In genomic region chr12:40504687-40505086, GRCm38 (mm10) we compare ENCODE assay signal across 23 mouse cellular contexts. TPM values are rescaled to one million over a fixed set of nuclear protein-coding genes. Genes with fewer than 3 reads are reported as not detected.
DNase-seq lines count a peak whose midpoint lies in the region; ATAC-seq and TF ChIP-seq lines count a peak whose summit lies in the region.
"Had no signal": no experiment of that assay in that cellular context is flagged by ENCODE, and none has a peak within 500 bp of the region (broad histone marks: within the 10 kb centered on the region; RNA-seq: fewer than 3 reads in every experiment).

No protein-coding gene starts in this region.

- no peaks in the 10 kb centered on the region for H3K9me3 ChIP-seq in kidney, postnatal 0 days (replicated peaks; ENCODE audit: low read length)
- H3K9me3 ChIP-seq in kidney, embryonic 15.5 days (replicated peaks), result no peaks in the 10 kb centered on the region
- H3K9me3 ChIP-seq in heart, embryonic 15.5 days (replicated peaks), result no peaks in the 10 kb centered on the region
- H3K9me3 ChIP-seq in forebrain, embryonic 11.5 days (ENCODE audit: control insufficient read depth, low read length), result no peaks in the 10 kb centered on the region
- H3K9me3 ChIP-seq: embryonic facial prominence, embryonic 15.5 days; G1E; hindbrain, embryonic 13.5 days; limb, embryonic 13.5 days; liver, embryonic 15.5 days; megakaryocyte, embryonic 14.5 days; neural tube, embryonic 13.5 days had no signal

- peak overlapping the region; percentile 47 for H3K4me3 ChIP-seq in gastrocnemius, adult 2 months
- H3K4me3 ChIP-seq in kidney, postnatal 0 days (replicated peaks; ENCODE audit: low read depth, low read length), result no peak overlapping the region
- no peak overlapping the region for H3K4me3 ChIP-seq in kidney, embryonic 15.5 days (replicated peaks)
- H3K4me3 ChIP-seq in heart, embryonic 15.5 days, result no peak overlapping the region
- no peak overlapping the region for H3K4me3 ChIP-seq in forebrain, embryonic 11.5 days (ENCODE audit: low read depth, low read length)
- H3K4me3 ChIP-seq: embryonic facial prominence, embryonic 15.5 days; hindbrain, embryonic 13.5 days; limb, embryonic 13.5 days; liver, embryonic 15.5 days; megakaryocyte, embryonic 14.5 days; neural tube, embryonic 13.5 days had no signal

- no peaks in the 10 kb centered on the region for H3K4me1 ChIP-seq in kidney, postnatal 0 days (replicated peaks; ENCODE audit: insufficient read depth, low read length)
- H3K4me1 ChIP-seq in kidney, embryonic 15.5 days, result peaks cover 15% of the 10 kb centered on the region
- H3K4me1 ChIP-seq in heart, embryonic 15.5 days (replicated peaks), result peaks cover 12% of the 10 kb centered on the region
- no peaks in the 10 kb centered on the region for H3K4me1 ChIP-seq in forebrain, embryonic 11.5 days (replicated peaks; ENCODE audit: control insufficient read depth, insufficient read depth, low read length)
- H3K4me1 ChIP-seq: megakaryocyte, embryonic 14.5 days had no signal

- no peak overlapping the region for H3K4me2 ChIP-seq in kidney, postnatal 0 days (ENCODE audit: low read length)
- H3K4me2 ChIP-seq in kidney, embryonic 15.5 days, result no peak overlapping the region
- H3K4me2 ChIP-seq in heart, embryonic 15.5 days, result 0 out of 2 replicates have a peak overlapping the region, but pooled peaks have one; percentile 5
- no peak overlapping the region for H3K4me2 ChIP-seq in forebrain, embryonic 11.5 days (ENCODE audit: low read depth, low read length, severe bottlenecking)
- H3K4me2 ChIP-seq: embryonic facial prominence, embryonic 15.5 days; hindbrain, embryonic 13.5 days; limb, embryonic 13.5 days; liver, embryonic 15.5 days; neural tube, embryonic 13.5 days had no signal

- no peak for DNase-seq in gastrocnemius, adult 2 months
- DNase-seq in gastrocnemius, postnatal 10 days, result no peak
- peak; percentile 42 for DNase-seq in kidney, postnatal 0 days (ENCODE audit: low spot score)
- peak; percentile 5 for DNase-seq in 3T3-L1 (ENCODE audit: low read depth, low spot score)
- no peak for DNase-seq in forebrain, embryonic 11.5 days (ENCODE audit: low spot score)
- DNase-seq in urinary bladder, adult 2 months (ENCODE audit: low spot score), result no peak
- DNase-seq: adrenal gland, postnatal 25 days; cerebellum, adult 11-12 months; cerebellum, postnatal 14 days; kidney, adult 8-10 months; kidney, postnatal 4 days; midbrain, embryonic 14.5 days; thymus, postnatal 4 days had no signal

- intact Hi-C loops in gastrocnemius, adult 2 months (cut with DNase I), result loop anchor here (5.0 kb wide), 1 partner anchor 73 kb away; no protein-coding TSS in a partner anchor

- H3K36me3 ChIP-seq in kidney, postnatal 0 days (ENCODE audit: insufficient read depth, low read length), result no peaks in the 10 kb centered on the region
- no peaks in the 10 kb centered on the region for H3K36me3 ChIP-seq in kidney, embryonic 15.5 days
- no peaks in the 10 kb centered on the region for H3K36me3 ChIP-seq in heart, embryonic 15.5 days
- no peaks in the 10 kb centered on the region for H3K36me3 ChIP-seq in forebrain, embryonic 11.5 days (ENCODE audit: control insufficient read depth, insufficient read depth, low read length)
- H3K36me3 ChIP-seq: embryonic facial prominence, embryonic 15.5 days; G1E; hindbrain, embryonic 13.5 days; limb, embryonic 13.5 days; liver, embryonic 15.5 days; neural tube, embryonic 13.5 days had no signal

- no peak overlapping the region for H3K9ac ChIP-seq in kidney, postnatal 0 days (ENCODE audit: low read depth, low read length)
- no peak overlapping the region for H3K9ac ChIP-seq in kidney, embryonic 15.5 days
- no peak overlapping the region for H3K9ac ChIP-seq in heart, embryonic 15.5 days
- no peak overlapping the region for H3K9ac ChIP-seq in forebrain, embryonic 11.5 days (ENCODE audit: low read length)
- H3K9ac ChIP-seq: embryonic facial prominence, embryonic 15.5 days; hindbrain, embryonic 13.5 days; limb, embryonic 13.5 days; liver, embryonic 15.5 days; neural tube, embryonic 13.5 days had no signal

- peak overlapping the region; percentile 67 for H3K27ac ChIP-seq in gastrocnemius, adult 2 months
- no peak overlapping the region for H3K27ac ChIP-seq in kidney, postnatal 0 days
- H3K27ac ChIP-seq in kidney, embryonic 15.5 days, result no peak overlapping the region
- peak overlapping the region; percentile 39; the same call in 1 of the 2 replicates for H3K27ac ChIP-seq in heart, embryonic 15.5 days
- no peak overlapping the region for H3K27ac ChIP-seq in forebrain, embryonic 11.5 days (ENCODE audit: low read depth, low read length)
- H3K27ac ChIP-seq: embryonic facial prominence, embryonic 15.5 days; hindbrain, embryonic 13.5 days; limb, embryonic 13.5 days; liver, embryonic 15.5 days; neural tube, embryonic 13.5 days had no signal

- H3K27me3 ChIP-seq in kidney, postnatal 0 days (ENCODE audit: insufficient read depth, low read length), result no peaks in the 10 kb centered on the region
- no peaks in the 10 kb centered on the region for H3K27me3 ChIP-seq in kidney, embryonic 15.5 days
- no peaks in the 10 kb centered on the region for H3K27me3 ChIP-seq in heart, embryonic 15.5 days
- H3K27me3 ChIP-seq in forebrain, embryonic 11.5 days (ENCODE audit: control insufficient read depth, insufficient read depth, low read length), result no peaks in the 10 kb centered on the region
- H3K27me3 ChIP-seq: embryonic facial prominence, embryonic 15.5 days; hindbrain, embryonic 13.5 days; liver, embryonic 15.5 days; neural tube, embryonic 13.5 days had no signal

- WGBS in kidney, postnatal 0 days, result 67% methylated on average over 3 of the region's 3 CpGs
- WGBS in kidney, embryonic 15.5 days, result 76% methylated on average over 3 of the region's 3 CpGs
- 55% methylated on average over 3 of the region's 3 CpGs for WGBS in heart, embryonic 15.5 days
- WGBS in forebrain, embryonic 11.5 days, result 84% methylated on average over 3 of the region's 3 CpGs

- TF ChIP-seq CTCF in gastrocnemius, adult 2 months (IDR thresholded peaks at IDR 0.05), result no peak
- no peak for TF ChIP-seq CTCF in kidney, postnatal 0 days (IDR thresholded peaks at IDR 0.05; ENCODE audit: low read depth)

- no peak for ATAC-seq in kidney, postnatal 0 days (replicated peaks; ENCODE audit: low FRiP score, low read depth)
- ATAC-seq in kidney, embryonic 15.5 days (replicated peaks; ENCODE audit: low FRiP score), result no peak
- 0 out of 2 replicates have a peak, but pooled peaks have one; percentile 47 for ATAC-seq in heart, embryonic 15.5 days (replicated peaks; ENCODE audit: insufficient number of reproducible peaks, insufficient read depth, low FRiP score, low read depth)
- no peak for ATAC-seq in forebrain, embryonic 11.5 days (replicated peaks; ENCODE audit: low FRiP score)
- ATAC-seq: inflammation-experienced regulatory T-cells, adult 6 months had no signal

RNA-seq across cellular contexts. Expression of gene Dock4, which starts 58.9 kb away (rescaled TPM):
- 10 to 100 TPM; 13.9 to 14.8 TPM for total RNA-seq in gastrocnemius, adult 2 months (2021)
- total RNA-seq in gastrocnemius, postnatal 10 days (2021), result 10 to 100 TPM; 21.6 to 29.7 TPM
- polyA plus RNA-seq in kidney, postnatal 0 days (2015; fragmentation: Nextera tagmentation; extraction: Ambion mirVana), result 7.0 and 8.7 TPM in 2 replicates
- 15.3 and 17.0 TPM in 2 replicates for polyA plus RNA-seq in kidney, embryonic 15.5 days (2015; fragmentation: Nextera tagmentation; extraction: Ambion mirVana)
- polyA plus RNA-seq in heart, embryonic 15.5 days (2015; fragmentation: Nextera tagmentation; extraction: Ambion mirVana), result 7.2 and 8.7 TPM in 2 replicates
- polyA plus RNA-seq in forebrain, embryonic 11.5 days (2014; fragmentation: Nextera tagmentation; extraction: Ambion mirVana), result 18.7 and 19.8 TPM in 2 replicates
- polyA plus RNA-seq in urinary bladder, adult 2 months (2012; rRNA removed), result 4.1 and 5.1 TPM in 2 replicates

RNA-seq across cellular contexts. Expression of gene Zfp277, which starts 59.0 kb away (rescaled TPM):
- total RNA-seq in gastrocnemius, adult 2 months (2021), result 1 to 10 TPM; 8.5 to 8.6 TPM
- total RNA-seq in gastrocnemius, postnatal 10 days (2021), result 10 to 100 TPM; 14.1 to 14.8 TPM
- polyA plus RNA-seq in kidney, postnatal 0 days (2015; fragmentation: Nextera tagmentation; extraction: Ambion mirVana), result 41.8 TPM in 2 replicates
- polyA plus RNA-seq in kidney, embryonic 15.5 days (2015; fragmentation: Nextera tagmentation; extraction: Ambion mirVana), result 38.6 and 40.7 TPM in 2 replicates
- 25.8 and 28.1 TPM in 2 replicates for polyA plus RNA-seq in heart, embryonic 15.5 days (2015; fragmentation: Nextera tagmentation; extraction: Ambion mirVana)
- polyA plus RNA-seq in forebrain, embryonic 11.5 days (2014; fragmentation: Nextera tagmentation; extraction: Ambion mirVana), result 36.5 and 38.7 TPM in 2 replicates
- polyA plus RNA-seq in urinary bladder, adult 2 months (2012; rRNA removed), result 19.3 and 22.1 TPM in 2 replicates

Comparison
In these comparisons a context has a peak if more than half of its experiments do, and no peak if none do; other contexts are left out.
1. DNase-seq: peak in kidney, postnatal 0 days (single experiment) and 3T3-L1 (single experiment); none in gastrocnemius, adult 2 months (single experiment), gastrocnemius, postnatal 10 days (single experiment), forebrain, embryonic 11.5 days (single experiment) and urinary bladder, adult 2 months (single experiment).
2. H3K27ac ChIP-seq: peak in gastrocnemius, adult 2 months (single experiment) and heart, embryonic 15.5 days (single experiment); none in kidney, postnatal 0 days (single experiment), kidney, embryonic 15.5 days (single experiment) and forebrain, embryonic 11.5 days (single experiment).